Mouse (Mus musculus): ENCODE data around the gene Cntn6. TPM values are rescaled to one million over a fixed set of nuclear protein-coding genes. Genes with fewer than 3 reads are reported as not detected.

Cntn6 gene
- polyA plus RNA-seq, 1 experiment: not detected

DNA sequence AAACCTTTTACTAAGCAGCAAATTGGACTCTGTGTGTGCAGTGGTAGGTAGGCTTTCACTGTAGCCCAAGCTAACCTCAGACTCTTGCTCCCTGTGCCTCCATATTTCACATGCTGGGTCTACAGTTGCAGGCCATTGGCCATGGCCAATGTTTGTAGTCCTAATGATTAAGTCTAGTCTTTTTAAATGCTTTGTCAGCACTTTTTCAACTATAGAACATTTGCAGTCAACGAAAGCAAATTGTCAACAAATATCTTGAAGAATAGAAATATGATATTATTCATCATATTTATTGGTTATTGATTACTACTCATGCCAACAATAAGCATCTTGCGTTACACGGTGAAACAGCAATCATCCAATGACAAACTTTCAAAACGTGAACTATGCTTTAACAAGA lies 246.4 kb downstream of the Cntn6 start:
- no peak for DNase-seq (ENCODE audit: low read depth in 1 of 2, low spot score in 2 of 2)
- Histone ChIP-seq H3K4me1 (ENCODE audit: control insufficient read depth, insufficient read depth, insufficient read length) (no peaks in the 10 kb centered on the region), H3K27ac (ENCODE audit: insufficient read depth, low read length) (no peak overlapping the region), H3K4me3 (ENCODE audit: extremely low read depth, insufficient read depth, insufficient read length) (no peak overlapping the region), H3K27me3 (ENCODE audit: control insufficient read depth, insufficient read depth, low read length) (no peaks in the 10 kb centered on the region), H3K36me3 (ENCODE audit: control insufficient read depth, insufficient read depth, low read length) (no peaks in the 10 kb centered on the region)
- 84% methylated on average over 4 of the region's 4 CpGs for WGBS
- no peak for TF ChIP-seq CTCF (IDR thresholded peaks at IDR 0.05; ENCODE audit: extremely low read depth, insufficient read depth, insufficient read length, insufficient replicate concordance)
- TF ChIP-seq POLR2A (IDR thresholded peaks at IDR 0.05; ENCODE audit: low read depth, low read length): no peak

DNA sequence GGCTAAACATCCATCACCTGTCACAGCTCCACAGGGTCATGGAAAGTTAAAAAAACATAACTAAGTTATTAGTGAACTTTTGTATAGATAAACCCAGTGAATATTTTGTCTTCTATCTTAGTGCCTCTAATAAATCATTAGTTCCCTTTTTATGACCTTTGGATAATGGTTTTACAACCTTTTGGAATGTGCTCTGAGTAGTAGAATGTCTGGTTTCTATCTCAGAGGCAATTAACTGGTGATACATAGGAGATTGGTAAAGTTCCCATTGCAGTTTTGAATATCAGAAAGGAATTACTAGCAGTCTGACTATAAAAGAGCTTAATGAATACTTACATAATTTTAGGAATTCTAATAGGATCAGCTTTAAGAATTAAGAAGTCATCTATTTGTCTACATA lies 265.5 kb downstream of the Cntn6 start:
- Histone ChIP-seq H3K27me3 (ENCODE audit: control insufficient read depth, insufficient read depth, low read length) (no peaks in the 10 kb centered on the region), H3K4me1 (ENCODE audit: control insufficient read depth, insufficient read depth, insufficient read length) (no peaks in the 10 kb centered on the region), H3K27ac (ENCODE audit: insufficient read depth, low read length) (no peak overlapping the region), H3K36me3 (ENCODE audit: control insufficient read depth, insufficient read depth, low read length) (no peaks in the 10 kb centered on the region), H3K4me3 (ENCODE audit: extremely low read depth, insufficient read depth, insufficient read length) (no peak overlapping the region)
- TF ChIP-seq CTCF (IDR thresholded peaks at IDR 0.05; ENCODE audit: extremely low read depth, insufficient read depth, insufficient read length, insufficient replicate concordance) (no peak), POLR2A (IDR thresholded peaks at IDR 0.05; ENCODE audit: low read depth, low read length) (no peak)
- no peak for DNase-seq (ENCODE audit: low read depth in 1 of 2, low spot score in 2 of 2)

DNA sequence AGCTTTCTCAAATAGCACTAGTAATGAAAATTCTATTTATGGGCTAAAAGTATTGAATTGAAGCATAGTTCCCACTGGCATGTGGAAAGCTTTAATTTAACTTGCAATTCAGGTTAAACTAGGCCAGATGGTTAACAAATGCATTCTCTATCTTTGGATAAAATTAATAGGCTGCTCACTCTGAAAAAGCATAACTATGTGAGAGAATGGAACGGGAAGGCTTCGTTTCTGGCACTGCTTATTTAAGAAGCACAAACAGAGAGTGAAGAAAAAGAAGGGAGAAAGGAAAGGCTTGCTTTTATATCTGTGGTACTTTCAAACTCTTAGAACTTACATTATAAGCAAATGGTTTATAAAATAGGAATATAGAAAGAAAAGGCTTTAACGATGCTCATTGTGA lies 268.6 kb downstream of the Cntn6 start:
- no peak overlapping the region for H3K27ac ChIP-seq (ENCODE audit: insufficient read depth, low read length)
- DNase-seq (ENCODE audit: low read depth in 1 of 2, low spot score in 2 of 2): no peak
- H3K4me1 ChIP-seq (ENCODE audit: control insufficient read depth, insufficient read depth, insufficient read length): no peaks in the 10 kb centered on the region
- 84% methylated on average over 3 of the region's 3 CpGs for WGBS
- no peak overlapping the region for H3K4me3 ChIP-seq (ENCODE audit: extremely low read depth, insufficient read depth, insufficient read length)
- H3K27me3 ChIP-seq (ENCODE audit: control insufficient read depth, insufficient read depth, low read length): no peaks in the 10 kb centered on the region
- no peaks in the 10 kb centered on the region for H3K36me3 ChIP-seq (ENCODE audit: control insufficient read depth, insufficient read depth, low read length)
- no peak for TF ChIP-seq POLR2A (IDR thresholded peaks at IDR 0.05; ENCODE audit: low read depth, low read length)
- no peak for TF ChIP-seq CTCF (IDR thresholded peaks at IDR 0.05; ENCODE audit: extremely low read depth, insufficient read depth, insufficient read length, insufficient replicate concordance)

DNA sequence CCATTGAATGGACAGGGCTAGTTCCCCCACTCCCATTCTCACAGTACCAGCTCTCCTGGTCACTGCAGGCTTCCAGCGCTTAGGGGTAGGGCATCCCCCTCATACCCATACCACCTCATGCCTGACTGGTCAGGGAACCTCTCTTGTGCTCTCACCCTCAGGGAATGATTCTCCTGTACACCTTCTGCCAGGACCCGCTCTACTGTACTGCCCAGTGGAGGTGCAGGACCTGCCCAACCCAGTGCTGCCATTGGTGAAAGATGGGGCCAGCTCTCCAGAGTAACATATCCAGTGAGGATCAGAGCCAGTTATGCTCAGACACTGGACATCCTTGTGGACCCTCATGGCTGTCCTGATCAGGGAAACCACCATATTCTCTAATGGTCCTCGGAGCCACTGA lies 291.3 kb downstream of the Cntn6 start:
- WGBS: 85% methylated on average over 3 of the region's 3 CpGs
- TF ChIP-seq POLR2A (IDR thresholded peaks at IDR 0.05; ENCODE audit: low read depth, low read length) (no peak), CTCF (IDR thresholded peaks at IDR 0.05; ENCODE audit: extremely low read depth, insufficient read depth, insufficient read length, insufficient replicate concordance) (no peak)
- H3K27me3 ChIP-seq (ENCODE audit: control insufficient read depth, insufficient read depth, low read length): no peaks in the 10 kb centered on the region
- no peak for DNase-seq (ENCODE audit: low read depth in 1 of 2, low spot score in 2 of 2)
- H3K36me3 ChIP-seq (ENCODE audit: control insufficient read depth, insufficient read depth, low read length): no peaks in the 10 kb centered on the region
- no peak overlapping the region for H3K4me3 ChIP-seq (ENCODE audit: extremely low read depth, insufficient read depth, insufficient read length)
- no peaks in the 10 kb centered on the region for H3K4me1 ChIP-seq (ENCODE audit: control insufficient read depth, insufficient read depth, insufficient read length)
- no peak overlapping the region for H3K27ac ChIP-seq (ENCODE audit: insufficient read depth, low read length)

DNA sequence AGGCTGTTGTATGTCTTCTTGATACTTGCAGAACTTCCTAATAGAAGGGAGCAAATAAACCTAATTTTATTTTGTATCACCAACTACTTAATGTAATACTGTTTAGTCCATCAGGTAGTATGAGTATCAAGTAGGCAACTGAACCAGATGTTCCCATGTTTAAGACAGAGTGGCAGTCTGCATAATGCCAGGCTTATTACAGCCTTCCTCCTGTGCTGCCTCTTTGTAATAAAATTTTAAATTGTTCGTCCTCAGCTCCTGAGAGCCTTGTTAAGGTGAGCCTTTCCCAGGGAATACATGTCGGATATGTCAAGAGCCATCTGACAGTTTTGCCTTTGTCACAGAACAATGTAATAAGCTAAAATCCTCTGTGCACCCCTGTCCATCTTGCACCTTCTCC lies 294.9 kb downstream of the Cntn6 start:
- Histone ChIP-seq H3K36me3 (ENCODE audit: control insufficient read depth, insufficient read depth, low read length) (no peaks in the 10 kb centered on the region), H3K4me3 (ENCODE audit: extremely low read depth, insufficient read depth, insufficient read length) (no peak overlapping the region), H3K27ac (ENCODE audit: insufficient read depth, low read length) (no peak overlapping the region), H3K4me1 (ENCODE audit: control insufficient read depth, insufficient read depth, insufficient read length) (no peaks in the 10 kb centered on the region), H3K27me3 (ENCODE audit: control insufficient read depth, insufficient read depth, low read length) (no peaks in the 10 kb centered on the region)
- TF ChIP-seq CTCF (IDR thresholded peaks at IDR 0.05; ENCODE audit: extremely low read depth, insufficient read depth, insufficient read length, insufficient replicate concordance): no peak
- TF ChIP-seq POLR2A (IDR thresholded peaks at IDR 0.05; ENCODE audit: low read depth, low read length): no peak
- no peak for DNase-seq (ENCODE audit: low read depth in 1 of 2, low spot score in 2 of 2)
- 83% methylated on average over 2 of the region's 2 CpGs for WGBS

DNA sequence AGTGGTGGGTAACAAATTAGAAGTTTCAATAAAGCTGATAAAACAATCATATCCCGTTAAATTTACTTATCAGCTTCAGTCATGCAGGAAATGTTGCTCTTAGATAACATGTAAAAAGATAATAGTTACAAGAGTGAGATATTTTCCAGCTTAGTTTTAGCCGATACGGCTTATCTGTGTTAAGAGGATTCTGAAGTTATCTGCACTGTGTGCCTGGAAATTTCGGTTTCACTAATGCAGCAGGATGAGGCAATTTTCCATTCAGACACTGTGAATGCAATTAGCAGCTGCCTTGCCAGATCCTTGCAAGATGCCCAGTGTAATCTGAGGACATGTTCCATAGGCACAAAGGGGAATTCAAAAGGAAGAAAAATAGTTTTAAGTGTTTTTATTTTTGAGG lies 315.9 kb downstream of the Cntn6 start:
- TF ChIP-seq CTCF (IDR thresholded peaks at IDR 0.05; ENCODE audit: extremely low read depth, insufficient read depth, insufficient read length, insufficient replicate concordance) (no peak), POLR2A (IDR thresholded peaks at IDR 0.05; ENCODE audit: low read depth, low read length) (no peak)
- no peak overlapping the region for H3K4me3 ChIP-seq (ENCODE audit: extremely low read depth, insufficient read depth, insufficient read length)
- H3K36me3 ChIP-seq (ENCODE audit: control insufficient read depth, insufficient read depth, low read length): no peaks in the 10 kb centered on the region
- H3K4me1 ChIP-seq (ENCODE audit: control insufficient read depth, insufficient read depth, insufficient read length): no peaks in the 10 kb centered on the region
- H3K27me3 ChIP-seq (ENCODE audit: control insufficient read depth, insufficient read depth, low read length): no peaks in the 10 kb centered on the region
- 78% methylated on average over 4 of the region's 4 CpGs for WGBS
- DNase-seq (ENCODE audit: low read depth in 1 of 2, low spot score in 2 of 2): no peak
- no peak overlapping the region for H3K27ac ChIP-seq (ENCODE audit: insufficient read depth, low read length)

DNA sequence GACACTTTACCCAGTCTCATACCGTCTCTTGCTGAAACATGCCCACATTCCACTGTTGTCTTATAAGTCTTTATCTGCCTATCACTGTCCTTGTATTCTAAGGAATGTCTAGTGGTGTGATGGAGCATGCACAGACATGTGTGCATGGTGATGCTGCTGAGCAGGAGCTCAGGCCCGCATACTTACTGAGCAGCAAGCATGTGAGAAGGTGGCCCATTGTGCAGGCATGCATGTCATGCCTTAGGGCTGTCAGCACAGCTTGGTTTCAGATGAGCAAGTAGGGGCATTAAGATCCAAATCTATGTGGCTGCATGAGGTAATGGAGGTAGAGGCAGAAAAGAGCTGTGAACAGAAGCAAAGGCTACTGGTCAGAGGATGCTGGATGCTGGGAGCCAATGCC lies 323.0 kb downstream of the Cntn6 start:
- no peak for TF ChIP-seq POLR2A (IDR thresholded peaks at IDR 0.05; ENCODE audit: low read depth, low read length)
- TF ChIP-seq CTCF (IDR thresholded peaks at IDR 0.05; ENCODE audit: extremely low read depth, insufficient read depth, insufficient read length, insufficient replicate concordance): no peak
- 88% methylated on average over 2 of the region's 2 CpGs for WGBS
- H3K36me3 ChIP-seq (ENCODE audit: control insufficient read depth, insufficient read depth, low read length): no peaks in the 10 kb centered on the region

More for the DNA sequence above, 323.0 kb downstream of the Cntn6 start:
- no peak for DNase-seq (ENCODE audit: low read depth in 1 of 2, low spot score in 2 of 2)
- H3K4me3 ChIP-seq (ENCODE audit: extremely low read depth, insufficient read depth, insufficient read length): no peak overlapping the region
- H3K27ac ChIP-seq (ENCODE audit: insufficient read depth, low read length): no peak overlapping the region
- no peaks in the 10 kb centered on the region for H3K27me3 ChIP-seq (ENCODE audit: control insufficient read depth, insufficient read depth, low read length)
- H3K4me1 ChIP-seq (ENCODE audit: control insufficient read depth, insufficient read depth, insufficient read length): no peaks in the 10 kb centered on the region
